Mouse (Mus musculus) layer of hippocampus, postnatal 25 days (tissue): ENCODE results near the gene Gm17571. TPM values are rescaled to one million over a fixed set of nuclear protein-coding genes. Genes with fewer than 3 reads are reported as not detected.

Source experiments
- DNase-seq, 2 experiments: peaks; one replicate each; pipeline ENCODE4 v3.0.0; 2022; ENCODE audit warnings: mixed read lengths in 2 of 2, low spot score in 1 of 2; ENCODE audit errors: extremely low spot score in 1 of 2
- total RNA-seq, 2 experiments: library from RNA; stranded (reverse); gene quantifications; 2 replicates each; pipeline ENCODE4 v1.2.3; 2021

The Gm17571 gene
- total RNA-seq, 2 experiments from 2014 or later = not detected

- DNase-seq = no peak
These were observed 11.2 kb upstream of the Gm17571 start for GRCm38 (mm10) chr9:13457774-13458173.

GRCm38 (mm10) chr9:13455231-13455630 is 8.7 kb upstream of the Gm17571 start:
- no peak for DNase-seq

- no peak for DNase-seq
These were observed 8.1 kb upstream of the Gm17571 start for GRCm38 (mm10) chr9:13454651-13455123.

GRCm38 (mm10) chr9:13448716-13449115 is 2.2 kb upstream of the Gm17571 start:
- no peak for DNase-seq

GRCm38 (mm10) chr9:13446236-13446635 is 317 bp downstream of the Gm17571 start:
- DNase-seq = no peak

GRCm38 (mm10) chr9:13443484-13444211 is 2.9 kb downstream of the Gm17571 start:
- DNase-seq = no peak

- DNase-seq = no peak
These were observed 4.4 kb downstream of the Gm17571 start for GRCm38 (mm10) chr9:13442012-13442735.

- DNase-seq = no peak
These were observed 5.6 kb downstream of the Gm17571 start for GRCm38 (mm10) chr9:13440911-13441310.

GRCm38 (mm10) chr9:13433501-13434090 is 13.0 kb downstream of the Gm17571 start:
- DNase-seq = no peak

GRCm38 (mm10) chr9:13431646-13432045 is 14.9 kb downstream of the Gm17571 start:
- no peak for DNase-seq

- DNase-seq = no peak
These were observed 15.8 kb downstream of the Gm17571 start for GRCm38 (mm10) chr9:13430744-13431143.

GRCm38 (mm10) chr9:13430302-13430701 is 16.3 kb downstream of the Gm17571 start:
- no peak for DNase-seq

- no peak for DNase-seq
These were observed 17.0 kb downstream of the Gm17571 start for GRCm38 (mm10) chr9:13429477-13430125.

GRCm38 (mm10) chr9:13425031-13425940 is 21.3 kb downstream of the Gm17571 start:
- DNase-seq = peak in 1 of 2 experiments; percentile 44

- DNase-seq = no peak
These were observed 32.3 kb downstream of the Gm17571 start for GRCm38 (mm10) chr9:13414230-13414766.
